Comparison of ENCODE assay signal across 13 mouse cellular contexts in genomic region chr14:11642977-11643376, GRCm38 (mm10).
A peak's percentile ranks its signal among the peaks of the same experiment; 100 is the strongest.
DNase-seq lines count a peak whose midpoint lies in the region; ATAC-seq lines count a peak whose summit lies in the region.
"Had no signal": no experiment of that assay in that cellular context is flagged by ENCODE, and none has a peak within 500 bp of the region (broad histone marks: within the 10 kb centered on the region; RNA-seq: fewer than 3 reads in every experiment).

No protein-coding gene starts in this region.

- ATAC-seq in intestine, embryonic 16.5 days, result peak; percentile 71

- H3K27ac ChIP-seq in intestine, embryonic 16.5 days (ENCODE audit: low read length), result no peak overlapping the region
- H3K27ac ChIP-seq: forebrain, embryonic 12.5 days; limb, embryonic 10.5 days had no signal

- 87% methylated on average over 1 of the region's 1 CpGs for WGBS in intestine, embryonic 16.5 days

- H3K36me3 ChIP-seq in intestine, embryonic 16.5 days (ENCODE audit: control insufficient read depth, insufficient read depth, low read length), result no peaks in the 10 kb centered on the region
- H3K36me3 ChIP-seq: forebrain, embryonic 12.5 days; limb, embryonic 10.5 days had no signal

- H3K4me1 ChIP-seq in intestine, embryonic 16.5 days (ENCODE audit: control insufficient read depth, insufficient read depth, low read length), result no peaks in the 10 kb centered on the region
- H3K4me1 ChIP-seq: forebrain, embryonic 12.5 days had no signal

- no peak overlapping the region for H3K9ac ChIP-seq in intestine, embryonic 16.5 days (ENCODE audit: low read depth, low read length)
- H3K9ac ChIP-seq: forebrain, embryonic 12.5 days had no signal

- H3K4me2 ChIP-seq in intestine, embryonic 16.5 days (ENCODE audit: low read depth, low read length), result no peak overlapping the region
- H3K4me2 ChIP-seq: forebrain, embryonic 12.5 days had no signal

- no peak overlapping the region for H3K4me3 ChIP-seq in intestine, embryonic 16.5 days (ENCODE audit: low read length)
- H3K4me3 ChIP-seq: forebrain, embryonic 12.5 days; limb, embryonic 10.5 days had no signal

- peak; percentile 71 for DNase-seq in adrenal gland, adult 2 months
- DNase-seq in adrenal gland, adult 18-20 months (ENCODE audit: low spot score in 2 of 2), result no peak
- DNase-seq in left cerebral cortex, postnatal 4 days, result peak; percentile 17
- no peak for DNase-seq in left cerebral cortex, adult 11 months (ENCODE audit: low spot score)
- DNase-seq in brain, adult 2 months (ENCODE audit: low read depth, low spot score), result peak; percentile 64
- no peak for DNase-seq in left cerebral cortex, adult 8-10 months (ENCODE audit: low spot score in 2 of 2)
- DNase-seq in left cerebral cortex, postnatal 14 days (ENCODE audit: low spot score in 2 of 2), result no peak
- DNase-seq: embryo, embryonic 11 days; gastrocnemius, postnatal 25 days; thymus, postnatal 36 days had no signal

- H3K9me3 ChIP-seq in intestine, embryonic 16.5 days (ENCODE audit: control insufficient read depth, low read length), result no peaks in the 10 kb centered on the region
- H3K9me3 ChIP-seq: forebrain, embryonic 12.5 days; limb, embryonic 10.5 days had no signal

- no peaks in the 10 kb centered on the region for H3K27me3 ChIP-seq in intestine, embryonic 16.5 days (replicated peaks; ENCODE audit: control insufficient read depth, insufficient read depth, low read length)
- H3K27me3 ChIP-seq: forebrain, embryonic 12.5 days had no signal

- intact Hi-C loops in left cerebral cortex, postnatal 4 days (cut with DNase I), result no loop called here
- intact Hi-C loops in left cerebral cortex, postnatal 14 days (cut with DNase I), result no loop called here

Comparison
In these comparisons a context has a peak if more than half of its experiments do, and no peak if none do; other contexts are left out.
1. DNase-seq: peak in adrenal gland, adult 2 months (single experiment), left cerebral cortex, postnatal 4 days (single experiment) and brain, adult 2 months (single experiment); none in adrenal gland, adult 18-20 months (0 of 2), left cerebral cortex, adult 11 months (single experiment), left cerebral cortex, adult 8-10 months (0 of 2) and left cerebral cortex, postnatal 14 days (0 of 2).